Mouse (Mus musculus) testis, adult 2 months (tissue): Measurements from ENCODE around the gene Fam213b. TPM values are rescaled to one million over a fixed set of nuclear protein-coding genes. Genes with fewer than 3 reads are reported as not detected.
A peak's percentile ranks its signal among the peaks of the same experiment; 100 is the strongest.

Experiments
- H3K27ac ChIP-seq: fragments of 200-500 bp; 2 replicates; pipeline ENCODE4 v1.5.1; 2012; ENCODE audit warnings: low read depth, low read length; ENCODE audit not compliant: control insufficient read depth, insufficient read depth
- H3K27me3 ChIP-seq: fragments of 200-500 bp; 2 replicates; pipeline ENCODE4 v1.6.1; 2012; ENCODE audit warnings: mild to moderate bottlenecking, low read length, moderate library complexity; ENCODE audit not compliant: control insufficient read depth, insufficient read depth
- H3K36me3 ChIP-seq: fragments of 200-500 bp; 2 replicates; pipeline ENCODE4 v1.6.1; 2012; ENCODE audit warnings: mild to moderate bottlenecking, low read length; ENCODE audit not compliant: control insufficient read depth, insufficient read depth
- H3K4me1 ChIP-seq: fragments of 200-500 bp; 2 replicates; pipeline ENCODE4 v1.6.1; 2012; ENCODE audit warnings: low read length; ENCODE audit not compliant: control insufficient read depth, insufficient read depth
- H3K4me3 ChIP-seq: fragments of 200-500 bp; 2 replicates; pipeline ENCODE4 v1.5.1; 2012; ENCODE audit warnings: low read depth, mild to moderate bottlenecking, low read length, moderate library complexity, mixed read lengths; ENCODE audit not compliant: control insufficient read depth
- CTCF ChIP-seq: fragments of 200-500 bp; IDR thresholded peaks from 2 replicates; pipeline ENCODE4 v1.5.1; 2012; ENCODE audit warnings: low read depth, mild to moderate bottlenecking, inconsistent platforms, low read length, moderate library complexity; ENCODE audit not compliant: control insufficient read depth, insufficient read depth, insufficient replicate concordance
- POLR2A ChIP-seq: fragments of 200-500 bp; IDR thresholded peaks from 2 replicates; pipeline ENCODE4 v1.6.1; 2012; ENCODE audit warnings: low read depth, mild to moderate bottlenecking, inconsistent platforms, low read length, moderate library complexity; ENCODE audit not compliant: control insufficient read depth
- polyA plus RNA-seq: library from polyadenylated mRNA; depleted of rRNA; stranded (reverse); fragments of >200 nt; gene quantifications from 2 replicates; pipeline ENCODE4 v1.2.3, GENCODE M21; 2012

Gene Fam213b
- polyA plus RNA-seq, 1 experiment = 1.7 TPM

DNA sequence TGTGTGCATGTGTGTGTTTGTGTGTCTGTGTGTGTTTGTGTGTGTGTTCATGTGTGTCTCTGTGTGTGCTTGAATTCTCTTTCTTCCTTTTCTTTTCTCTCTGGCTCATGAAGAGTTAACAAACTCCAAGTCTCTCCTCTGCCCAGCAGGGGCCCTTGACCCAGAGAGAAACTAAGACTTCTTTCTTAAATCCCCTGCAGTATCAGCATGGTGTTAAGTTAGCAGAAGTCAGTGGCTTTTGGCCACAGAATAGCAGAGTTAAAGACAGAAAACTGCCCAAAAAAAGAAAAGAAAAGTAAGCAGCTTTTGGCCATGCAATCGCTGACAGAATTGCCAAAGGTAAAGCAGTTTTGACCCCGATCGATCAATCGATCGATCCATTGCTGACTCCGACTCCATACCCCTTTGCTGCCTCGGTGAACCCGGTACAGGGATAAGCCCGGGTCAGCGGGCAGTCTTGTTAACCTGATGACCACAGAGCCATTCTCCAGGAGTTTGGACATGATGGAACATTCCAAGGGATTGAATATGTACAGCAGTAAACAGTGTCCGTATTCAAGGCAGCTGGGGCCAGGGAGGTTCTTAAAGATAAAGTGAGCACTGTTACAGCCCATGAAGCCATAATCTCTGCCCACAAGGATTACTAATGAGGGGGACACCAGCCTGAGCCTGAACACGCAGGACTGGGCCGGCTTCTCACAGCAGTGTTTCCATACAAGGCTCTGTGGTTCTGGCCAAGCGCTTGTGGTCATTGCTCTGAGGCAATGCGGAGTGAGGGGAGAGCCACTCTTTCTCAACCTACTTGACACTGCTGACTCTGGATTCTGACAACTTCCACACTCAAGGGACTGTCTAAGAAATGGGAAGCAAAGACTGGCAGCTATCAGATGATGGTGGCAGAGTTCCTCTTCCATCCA is 11.9 kb upstream of the Fam213b start:
- Histone ChIP-seq H3K4me1 (peaks cover 4% of the 10 kb centered on the region), H3K36me3 (no peaks in the 10 kb centered on the region), H3K27me3 (no peaks in the 10 kb centered on the region), H3K27ac (no peak overlapping the region), H3K4me3 (no peak overlapping the region)
- TF ChIP-seq POLR2A = no peak
- no peak for TF ChIP-seq CTCF

- no peak for TF ChIP-seq CTCF
- no peak for TF ChIP-seq POLR2A
- H3K27me3 ChIP-seq = no peaks in the 10 kb centered on the region
- no peak overlapping the region for H3K4me3 ChIP-seq
- H3K36me3 ChIP-seq = no peaks in the 10 kb centered on the region
- peaks cover 4% of the 10 kb centered on the region for H3K4me1 ChIP-seq
- H3K27ac ChIP-seq = no peak overlapping the region
These were observed 9.6 kb upstream of the Fam213b start for GRCm38 (mm10) chr4:154908490-154908889.

- no peak overlapping the region for H3K27ac ChIP-seq
- no peak for TF ChIP-seq POLR2A
- peak; percentile 48; the same call in 1 of the 2 replicates for TF ChIP-seq CTCF
- no peaks in the 10 kb centered on the region for H3K36me3 ChIP-seq
- peaks cover 4% of the 10 kb centered on the region for H3K4me1 ChIP-seq
- no peaks in the 10 kb centered on the region for H3K27me3 ChIP-seq
- no peak overlapping the region; the same call in 1 of the 2 replicates for H3K4me3 ChIP-seq
These were observed 8.9 kb upstream of the Fam213b start for GRCm38 (mm10) chr4:154907833-154908232.

- H3K27ac ChIP-seq = no peak overlapping the region
- no peak overlapping the region for H3K4me3 ChIP-seq
- TF ChIP-seq POLR2A (no peak), CTCF (no peak)
- no peaks in the 10 kb centered on the region for H3K36me3 ChIP-seq
- no peaks in the 10 kb centered on the region for H3K27me3 ChIP-seq
- peaks cover 4% of the 10 kb centered on the region for H3K4me1 ChIP-seq
These were observed 5.5 kb upstream of the Fam213b start for GRCm38 (mm10) chr4:154904185-154905071.

DNA sequence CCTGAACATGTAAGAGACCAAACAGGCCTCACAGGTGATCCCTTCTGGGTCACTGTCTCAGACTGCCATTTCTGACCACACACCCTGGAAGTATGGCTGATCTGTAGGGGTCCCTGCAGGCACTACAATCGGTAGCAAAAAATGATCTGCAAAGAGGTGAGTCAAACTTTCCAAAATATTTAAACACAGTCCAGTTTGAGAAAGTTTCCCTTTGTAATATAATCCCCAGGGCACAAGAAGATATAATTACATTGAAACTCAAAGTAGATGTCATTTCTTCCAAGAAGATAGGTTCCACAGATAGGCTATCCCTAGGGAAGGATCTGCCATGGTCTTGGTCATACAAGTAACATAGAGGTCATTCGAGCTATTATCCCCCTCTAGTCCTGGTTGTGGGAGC is 3.4 kb upstream of the Fam213b start:
- no peaks in the 10 kb centered on the region for H3K27me3 ChIP-seq
- no peak overlapping the region for H3K27ac ChIP-seq
- no peak overlapping the region for H3K4me3 ChIP-seq
- peaks cover 4% of the 10 kb centered on the region for H3K4me1 ChIP-seq
- TF ChIP-seq CTCF (no peak), POLR2A (no peak)
- H3K36me3 ChIP-seq = no peaks in the 10 kb centered on the region

- no peak overlapping the region for H3K4me3 ChIP-seq
- H3K36me3 ChIP-seq = no peaks in the 10 kb centered on the region
- H3K27ac ChIP-seq = no peak overlapping the region
- H3K4me1 ChIP-seq = peaks cover 4% of the 10 kb centered on the region
- TF ChIP-seq POLR2A (no peak), CTCF (no peak)
- no peaks in the 10 kb centered on the region for H3K27me3 ChIP-seq
These were observed 1.1 kb downstream of the Fam213b start for GRCm38 (mm10) chr4:154897676-154898465.
